Mouse (Mus musculus): ENCODE data around the gene Spata20.

DNA sequence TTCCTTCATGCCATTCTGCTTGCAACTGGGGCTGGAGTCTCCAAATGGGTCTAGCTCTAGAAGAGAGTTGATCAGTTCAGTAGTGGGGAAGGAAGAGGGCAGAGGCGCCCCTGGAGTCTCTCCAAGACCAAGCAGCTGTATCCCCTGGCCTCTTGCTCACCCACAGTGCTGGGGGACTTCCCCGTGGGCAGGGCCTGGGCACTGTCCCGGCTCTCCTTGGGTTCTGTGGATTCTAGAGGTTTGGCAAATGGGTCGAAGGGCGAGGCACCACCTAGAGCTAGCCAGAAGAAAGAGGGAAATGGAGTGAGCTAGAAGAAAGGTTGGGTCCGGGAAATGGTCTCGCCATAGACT lies 5.7 kb upstream of the Spata20 start:
- TF ChIP-seq CTCF (IDR thresholded peaks at IDR 0.05; ENCODE audit: insufficient read depth, low read depth, low read length) (no peak), POLR2A (IDR thresholded peaks at IDR 0.05; ENCODE audit: insufficient read depth, low read depth, low read length) (no peak)

Measured in olfactory bulb, adult 2 months (tissue).